ENCODE assay signal across 20 mouse cellular contexts in the genomic region with DNA sequence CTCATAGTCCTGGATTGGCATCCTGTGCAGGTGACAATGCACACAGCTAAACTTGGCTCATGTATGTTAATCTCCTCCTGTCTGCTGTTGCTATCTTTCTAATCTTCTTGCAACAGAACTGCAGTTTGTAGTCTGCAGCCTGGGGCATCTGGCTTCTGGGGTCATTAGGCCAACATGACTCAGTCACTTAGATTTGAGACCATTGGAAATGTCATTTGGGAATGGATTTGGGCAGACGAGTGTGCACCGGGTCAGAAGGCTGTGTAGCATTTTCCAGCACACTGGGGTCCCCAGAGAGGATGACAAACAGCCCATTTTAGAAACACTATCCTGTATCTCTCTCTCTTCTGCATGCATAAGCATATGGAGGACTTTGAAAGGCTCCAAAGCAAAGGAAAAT.
DNase-seq lines count a peak whose midpoint lies in the region.
"Had no signal": no experiment of that assay in that cellular context is flagged by ENCODE, and none has a peak within 500 bp of the region (broad histone marks: within the 10 kb centered on the region; RNA-seq: fewer than 3 reads in every experiment).

No protein-coding gene starts in this region.

- peak; percentile 41 for DNase-seq in embryo, embryonic 10 days (ENCODE audit: low spot score)
- no peak for DNase-seq in embryo, embryonic 9.5 days (ENCODE audit: extremely low spot score)
- DNase-seq in heart, postnatal 10 days = peak; percentile 5 to 12
- DNase-seq in heart, postnatal 4 days = no peak
- DNase-seq in Muller cell, postnatal 12 days (ENCODE audit: inconsistent ontology term) = peak; percentile 11
- peak; percentile 44 for DNase-seq in mesoderm, embryonic 11.5 days (ENCODE audit: low read depth, low spot score)
- no peak for DNase-seq in left cerebral cortex, postnatal 4 days
- DNase-seq: adrenal gland, adult 2 months; adrenal gland, postnatal 36 days; cerebellum, adult 18-20 months; cerebellum, postnatal 14 days; forebrain, postnatal 0 days; gastrocnemius, postnatal 36 days; heart, postnatal 36 days; kidney, adult 18-20 months; kidney, postnatal 36 days; liver, postnatal 0 days; right cerebral cortex, adult 18-20 months; spleen, adult 18-20 months; thymus, postnatal 14 days had no signal

- intact Hi-C loops in heart, postnatal 10 days (cut with DNase I) = no loop called here
- intact Hi-C loops in left cerebral cortex, postnatal 4 days (cut with DNase I) = no loop called here

Comparison
In these comparisons a context has a peak if more than half of its experiments do, and no peak if none do; other contexts are left out.
1. DNase-seq: peak in embryo, embryonic 10 days (single experiment), heart, postnatal 10 days (2 of 2), Muller cell, postnatal 12 days (single experiment) and mesoderm, embryonic 11.5 days (single experiment); none in embryo, embryonic 9.5 days (single experiment), heart, postnatal 4 days (single experiment) and left cerebral cortex, postnatal 4 days (single experiment).